Mouse (Mus musculus) neural tube, embryonic 14.5 days (tissue): Measurements from ENCODE around the gene Src. TPM values are rescaled to one million over a fixed set of nuclear protein-coding genes. Genes with fewer than 3 reads are reported as not detected.

Experiments
- ATAC-seq: fragments of 200-750 bp; cut with Nextera tagmentation; 2 replicates; pipeline ENCODE4 v1.8.0; 2017; ENCODE audit warnings: low read depth, mild to moderate bottlenecking, moderate TSS enrichment, moderate library complexity
- H3K27ac ChIP-seq: fragments of 300-500 bp; sonication (generic); 2 replicates; pipeline ENCODE4 v1.5.1; 2014; ENCODE audit warnings: low read depth, mild to moderate bottlenecking, control low read depth, low read length, moderate library complexity, mixed read lengths
- H3K27me3 ChIP-seq: fragments of 300-500 bp; sonication (generic); 2 replicates; pipeline ENCODE4 v1.6.1; 2014; ENCODE audit warnings: low read length; ENCODE audit not compliant: control insufficient read depth, insufficient read depth
- H3K36me3 ChIP-seq: fragments of 300-500 bp; sonication (generic); 2 replicates; pipeline ENCODE4 v1.6.1; 2014; ENCODE audit warnings: low read length, mixed read lengths; ENCODE audit not compliant: control insufficient read depth, insufficient read depth
- H3K4me1 ChIP-seq: fragments of 300-500 bp; sonication (generic); 2 replicates; pipeline ENCODE4 v1.6.1; 2014; ENCODE audit warnings: low read length; ENCODE audit not compliant: control insufficient read depth, insufficient read depth
- H3K4me2 ChIP-seq: fragments of 300-500 bp; sonication (generic); 2 replicates; pipeline ENCODE4 v1.6.1; 2014; ENCODE audit warnings: mild to moderate bottlenecking, low read depth, low read length, control low read depth
- H3K4me3 ChIP-seq: fragments of 300-500 bp; sonication (generic); 2 replicates; pipeline ENCODE4 v1.5.1; 2014; ENCODE audit warnings: low read depth, low read length, control low read depth, mixed read lengths
- H3K9ac ChIP-seq: fragments of 300-500 bp; sonication (generic); replicated peaks from 2 replicates; pipeline ENCODE4 v1.6.1; 2014; ENCODE audit warnings: low read depth, mild to moderate bottlenecking, control low read depth, low read length, mixed read lengths
- H3K9me3 ChIP-seq: fragments of 300-500 bp; sonication (generic); 2 replicates; pipeline ENCODE4 v1.6.1; 2016; ENCODE audit warnings: low read length; ENCODE audit not compliant: control insufficient read depth
- WGBS: fragments of 180-500 bp; shearing (Covaris S2); extraction: QIAGEN DNeasy Blood & Tissue Kit; methylation state at CpG from one replicate; pipeline ENCODE4 v1.1.7; 2014; 5-methylcytosine and 5-hydroxymethylcytosine counted together
- polyA plus RNA-seq: library from polyadenylated mRNA; unstranded; fragments of >200 nt; fragmentation: Nextera tagmentation; extraction: Ambion mirVana; gene quantifications from 2 replicates; pipeline ENCODE4 v1.2.1, GENCODE M21; 2014

Gene Src
- polyA plus RNA-seq, 1 experiment from 2014 or later: 23.9 TPM

DNA sequence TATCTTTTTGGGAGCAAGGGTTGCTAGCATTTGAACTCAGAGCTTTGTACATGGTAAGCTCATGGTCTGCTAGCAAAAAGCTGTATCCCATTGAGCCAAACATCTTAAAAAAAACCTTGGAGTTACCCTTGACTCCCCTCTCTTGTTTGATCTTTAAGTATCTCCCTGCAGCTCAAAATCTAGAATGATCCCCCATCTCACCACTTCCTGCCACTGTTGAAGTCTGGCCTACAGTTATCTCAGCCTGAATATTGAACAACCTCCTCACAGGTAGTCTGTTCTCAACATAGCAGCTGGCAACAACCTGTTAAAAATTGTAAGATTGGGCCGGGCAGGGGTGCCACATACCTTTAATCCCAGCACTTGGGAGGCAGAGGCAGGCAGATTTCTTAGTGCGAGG, 17.0 kb upstream of the Src start:
- H3K9me3 ChIP-seq: no peaks in the 10 kb centered on the region
- no peak overlapping the region for H3K9ac ChIP-seq
- WGBS: 95% methylated on average over 2 of the region's 2 CpGs
- no peaks in the 10 kb centered on the region; the same call in 1 of the 2 replicates for H3K36me3 ChIP-seq
- H3K4me1 ChIP-seq: no peaks in the 10 kb centered on the region
- no peaks in the 10 kb centered on the region for H3K27me3 ChIP-seq
- H3K4me3 ChIP-seq: no peak overlapping the region
- no peak overlapping the region for H3K4me2 ChIP-seq
- no peak overlapping the region for H3K27ac ChIP-seq
- ATAC-seq: no peak

DNA sequence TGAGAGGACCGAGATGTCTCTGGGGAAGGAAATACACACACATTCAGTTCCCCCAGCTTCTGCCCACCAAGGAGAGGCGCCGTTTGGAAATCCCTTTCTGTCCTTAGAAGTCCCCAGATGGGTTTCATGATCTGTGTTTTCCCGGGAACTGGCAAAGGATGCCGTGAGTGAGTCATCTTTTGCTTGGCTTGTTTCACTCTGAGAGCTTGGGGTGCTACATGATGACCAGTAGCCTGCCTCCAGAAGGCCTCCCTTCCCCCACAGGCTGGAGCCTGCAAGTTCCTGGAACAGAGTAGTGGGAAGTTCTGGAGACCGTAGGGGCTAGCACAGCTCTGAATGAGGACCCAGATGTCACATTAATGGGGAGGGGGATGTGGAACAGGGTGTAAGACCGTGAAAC, 10.6 kb upstream of the Src start:
- 83% methylated on average over 7 of the region's 7 CpGs for WGBS
- Histone ChIP-seq H3K4me2 (no peak overlapping the region), H3K27me3 (no peaks in the 10 kb centered on the region), H3K36me3 (no peaks in the 10 kb centered on the region), H3K9me3 (no peaks in the 10 kb centered on the region), H3K27ac (no peak overlapping the region), H3K9ac (no peak overlapping the region), H3K4me3 (no peak overlapping the region), H3K4me1 (no peaks in the 10 kb centered on the region)
- no peak for ATAC-seq

DNA sequence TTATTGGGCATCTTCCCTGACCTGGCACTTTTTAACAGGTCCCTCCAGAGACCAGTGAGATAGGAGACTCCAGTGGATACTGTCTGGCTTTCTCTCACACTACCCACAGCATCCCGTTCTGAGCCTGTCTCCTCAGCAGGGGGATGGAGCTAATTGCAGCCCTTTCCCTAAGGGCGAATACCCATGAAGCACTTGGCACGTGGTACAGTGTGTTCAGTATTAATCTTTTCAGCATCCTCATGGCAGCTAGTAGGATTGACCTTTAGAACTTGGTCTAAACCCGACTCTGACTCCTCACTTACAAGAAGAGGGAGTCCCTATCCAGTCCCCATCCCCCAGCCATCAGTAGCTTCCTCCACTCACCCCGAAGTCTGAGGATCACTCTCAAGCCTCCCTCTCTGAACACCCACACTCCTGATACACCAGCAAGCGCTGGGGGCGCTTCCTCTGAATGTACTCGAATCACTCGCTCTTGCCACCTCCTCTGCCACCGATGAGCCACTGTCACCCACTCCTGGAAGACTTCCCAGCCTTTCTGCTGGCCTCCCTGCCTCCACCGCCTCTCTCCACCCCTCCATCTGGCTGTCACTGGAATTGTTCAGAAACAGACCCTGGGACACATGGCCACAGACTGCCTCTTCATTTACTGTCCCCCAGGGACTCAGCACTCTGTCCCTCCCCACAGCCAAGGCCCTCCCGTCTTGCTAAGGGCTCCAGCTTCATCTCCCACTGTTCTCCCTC, 8.3 kb upstream of the Src start:
- Histone ChIP-seq H3K9ac (no peak overlapping the region), H3K4me3 (no peak overlapping the region), H3K4me2 (no peak overlapping the region), H3K27me3 (no peaks in the 10 kb centered on the region), H3K4me1 (no peaks in the 10 kb centered on the region), H3K36me3 (no peaks in the 10 kb centered on the region), H3K27ac (peak overlapping the region; percentile 22; the same call in 1 of the 2 replicates), H3K9me3 (no peaks in the 10 kb centered on the region)
- ATAC-seq: peak; percentile 17; the same call in 1 of the 2 replicates
- 51% methylated on average over 12 of the region's 12 CpGs for WGBS

DNA sequence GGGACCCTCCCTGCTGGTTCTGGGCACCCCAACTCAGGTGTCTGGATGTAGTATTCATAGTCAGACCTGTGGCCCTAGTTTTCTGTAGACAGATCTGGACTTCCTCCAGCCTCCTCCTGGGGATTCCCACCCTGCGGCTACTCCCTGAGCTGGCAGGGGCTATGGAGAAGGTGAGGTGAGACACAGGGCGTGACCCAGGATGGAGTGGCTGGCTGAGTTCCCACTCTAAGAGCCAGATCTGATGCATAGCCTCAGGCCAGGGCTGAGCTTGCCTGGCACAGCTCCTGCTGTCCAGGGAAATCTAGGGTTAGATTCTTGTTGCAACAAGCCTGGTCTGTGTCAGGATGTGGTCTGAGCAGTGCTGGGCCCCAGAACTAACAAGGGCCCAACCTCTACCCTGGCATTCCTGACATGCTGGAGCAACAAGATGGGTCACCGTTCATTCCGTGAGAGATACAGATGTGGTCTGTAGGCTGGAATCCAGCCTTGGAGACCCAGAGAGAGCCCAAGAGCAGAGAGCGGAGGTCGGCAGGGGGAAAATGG, 7.0 kb upstream of the Src start:
- no peak overlapping the region for H3K4me3 ChIP-seq
- H3K27me3 ChIP-seq: no peaks in the 10 kb centered on the region
- no peak for ATAC-seq
- H3K9me3 ChIP-seq: no peaks in the 10 kb centered on the region
- no peaks in the 10 kb centered on the region for H3K36me3 ChIP-seq
- H3K27ac ChIP-seq: no peak overlapping the region
- no peaks in the 10 kb centered on the region for H3K4me1 ChIP-seq
- H3K9ac ChIP-seq: no peak overlapping the region
- no peak overlapping the region for H3K4me2 ChIP-seq
- WGBS: 95% methylated on average over 6 of the region's 6 CpGs

DNA sequence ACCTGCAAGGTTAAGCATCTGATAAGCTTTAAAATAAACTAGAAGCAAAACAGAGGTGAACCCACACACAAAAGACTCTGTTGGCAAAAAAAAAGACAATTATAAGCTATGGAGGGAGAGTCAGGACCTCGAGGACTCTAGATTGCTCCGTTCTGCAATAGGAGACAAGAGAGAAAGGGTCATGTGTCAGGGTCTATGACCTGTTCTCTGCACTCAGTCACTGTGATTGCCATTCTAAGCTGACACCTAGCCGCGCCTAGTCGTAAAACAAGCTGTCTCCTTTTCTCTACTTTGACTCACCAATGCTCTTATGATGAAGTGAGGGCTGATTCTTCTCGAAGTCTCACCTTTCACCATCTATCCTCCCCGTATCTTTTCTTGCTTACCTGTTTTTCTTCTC, 5.7 kb upstream of the Src start:
- 58% methylated on average over 7 of the region's 7 CpGs for WGBS
- H3K36me3 ChIP-seq: no peaks in the 10 kb centered on the region
- H3K9ac ChIP-seq: no peak overlapping the region
- H3K9me3 ChIP-seq: no peaks in the 10 kb centered on the region
- H3K4me1 ChIP-seq: no peaks in the 10 kb centered on the region
- no peak overlapping the region for H3K4me3 ChIP-seq
- no peak overlapping the region for H3K27ac ChIP-seq
- no peak overlapping the region for H3K4me2 ChIP-seq
- ATAC-seq: no peak
- no peaks in the 10 kb centered on the region for H3K27me3 ChIP-seq

DNA sequence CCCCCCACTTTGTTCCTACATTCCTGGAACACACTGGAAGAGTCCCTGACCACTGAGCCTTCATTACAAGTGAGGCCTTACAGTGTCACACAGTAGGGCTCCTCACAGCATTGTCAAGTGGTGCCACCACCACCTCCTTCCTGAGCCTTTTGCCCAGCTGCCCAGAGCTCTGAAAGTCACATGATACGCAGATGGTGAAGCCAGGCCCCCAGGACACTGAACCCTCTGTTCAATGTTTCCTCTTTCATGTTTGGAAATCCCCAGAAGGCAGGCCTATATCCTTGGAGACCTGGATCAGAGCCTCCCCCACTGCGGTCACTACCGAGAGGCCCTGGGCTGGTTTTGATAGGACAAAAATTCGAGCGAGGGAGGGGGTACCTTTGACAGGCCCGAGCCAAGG, 1.0 kb upstream of the Src start:
- H3K4me3 ChIP-seq: no peak overlapping the region
- 53% methylated on average over 6 of the region's 6 CpGs for WGBS
- no peak overlapping the region for H3K27ac ChIP-seq
- no peaks in the 10 kb centered on the region for H3K27me3 ChIP-seq
- no peaks in the 10 kb centered on the region for H3K9me3 ChIP-seq
- no peak for ATAC-seq
- no peak overlapping the region for H3K9ac ChIP-seq
- H3K4me1 ChIP-seq: no peaks in the 10 kb centered on the region; the same call in 1 of the 2 replicates
- H3K36me3 ChIP-seq: no peaks in the 10 kb centered on the region
- H3K4me2 ChIP-seq: no peak overlapping the region

DNA sequence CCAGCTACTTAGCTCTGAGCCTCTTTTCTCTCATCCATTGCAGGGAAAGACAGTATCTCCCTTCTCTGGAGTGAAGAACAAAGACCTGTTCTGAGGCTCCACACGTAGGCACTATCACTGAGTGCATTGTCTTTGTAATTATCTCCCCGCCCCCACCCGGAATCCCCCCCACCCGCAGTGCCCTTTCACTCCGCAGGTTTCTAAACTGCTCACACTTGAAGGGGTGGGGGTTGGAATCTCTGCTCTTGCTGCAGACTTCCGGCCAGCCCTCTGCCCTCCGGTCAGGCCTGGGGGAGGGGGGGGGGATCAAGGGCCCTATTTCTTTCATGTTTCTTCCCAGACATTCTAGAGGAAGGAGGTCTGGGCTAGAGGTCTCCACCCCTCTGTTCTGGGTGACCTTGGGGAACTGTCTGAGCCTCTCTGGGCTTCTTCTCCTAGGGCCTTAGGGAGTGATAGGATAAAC, 396 bp downstream of the Src start:
- no peaks in the 10 kb centered on the region for H3K27me3 ChIP-seq
- H3K9ac ChIP-seq: no peak overlapping the region
- no peaks in the 10 kb centered on the region for H3K9me3 ChIP-seq
- no peak overlapping the region for H3K4me2 ChIP-seq
- H3K27ac ChIP-seq: no peak overlapping the region
- H3K4me1 ChIP-seq: peaks cover 9% of the 10 kb centered on the region
- 4% methylated on average over 7 of the region's 7 CpGs for WGBS
- no peak overlapping the region for H3K4me3 ChIP-seq
- 0 out of 2 replicates have a peak, but pooled peaks have one; percentile 13 for ATAC-seq
- H3K36me3 ChIP-seq: no peaks in the 10 kb centered on the region

DNA sequence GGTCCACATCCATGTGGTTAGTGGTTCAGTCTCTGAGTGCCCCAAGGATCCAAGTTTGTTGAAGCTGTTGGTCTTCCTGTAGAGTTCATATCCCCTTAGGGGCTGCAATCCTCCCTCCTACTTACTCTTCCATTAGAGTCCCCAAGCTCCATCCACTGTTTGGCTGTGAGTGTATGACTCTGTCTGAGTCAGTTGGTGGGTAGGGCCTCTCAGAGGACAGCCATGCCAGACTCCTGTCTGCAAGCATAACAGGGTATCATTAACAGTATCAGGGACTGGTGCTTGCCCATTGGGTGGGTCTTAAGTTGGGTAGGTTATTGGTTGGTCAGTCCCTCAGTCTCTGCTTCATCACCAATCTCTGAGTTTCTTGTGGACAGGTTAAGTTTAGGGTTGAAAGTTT, 1.3 kb downstream of the Src start:
- H3K9ac ChIP-seq: no peak overlapping the region
- no peak overlapping the region for H3K27ac ChIP-seq
- H3K9me3 ChIP-seq: no peaks in the 10 kb centered on the region
- H3K4me2 ChIP-seq: no peak overlapping the region
- peaks cover 11% of the 10 kb centered on the region for H3K4me1 ChIP-seq
- H3K4me3 ChIP-seq: no peak overlapping the region
- H3K27me3 ChIP-seq: no peaks in the 10 kb centered on the region
- ATAC-seq: no peak
- H3K36me3 ChIP-seq: no peaks in the 10 kb centered on the region

DNA sequence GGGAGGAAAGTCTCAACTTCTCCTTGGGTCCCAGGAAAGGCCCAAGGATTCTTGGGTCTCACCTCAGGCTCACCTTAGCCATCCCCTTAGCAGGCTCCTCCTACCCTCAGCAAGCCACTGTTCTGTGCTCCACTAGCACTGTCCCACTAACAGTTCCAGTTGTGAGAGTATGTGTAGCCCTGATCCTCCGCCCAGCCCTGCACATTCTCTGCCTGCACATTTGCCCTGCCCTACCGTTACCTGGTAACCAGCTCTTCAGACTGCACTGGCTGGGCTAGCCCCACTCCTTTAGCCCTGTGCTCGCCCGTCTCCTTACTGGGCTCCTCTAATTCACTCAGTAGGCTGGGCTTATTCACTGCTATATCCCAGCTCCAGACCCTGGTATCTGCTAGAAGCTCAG, 2.2 kb downstream of the Src start:
- peaks cover 18% of the 10 kb centered on the region for H3K4me1 ChIP-seq
- H3K9ac ChIP-seq: no peak overlapping the region
- no peak overlapping the region for H3K4me2 ChIP-seq
- WGBS: 79% methylated on average over 4 of the region's 4 CpGs
- H3K27ac ChIP-seq: no peak overlapping the region
- H3K36me3 ChIP-seq: no peaks in the 10 kb centered on the region
- ATAC-seq: no peak
- no peak overlapping the region for H3K4me3 ChIP-seq
- no peaks in the 10 kb centered on the region for H3K27me3 ChIP-seq
- no peaks in the 10 kb centered on the region for H3K9me3 ChIP-seq
